Mouse (Mus musculus): ENCODE measurements around the gene Actr1b. TPM values are rescaled to one million over a fixed set of nuclear protein-coding genes. Genes with fewer than 3 reads are reported as not detected.

Actr1b gene
- polyA plus RNA-seq (2015; fragmentation: Nextera tagmentation; extraction: Ambion mirVana), result 34.3 and 37.8 TPM in 2 replicates

DNA sequence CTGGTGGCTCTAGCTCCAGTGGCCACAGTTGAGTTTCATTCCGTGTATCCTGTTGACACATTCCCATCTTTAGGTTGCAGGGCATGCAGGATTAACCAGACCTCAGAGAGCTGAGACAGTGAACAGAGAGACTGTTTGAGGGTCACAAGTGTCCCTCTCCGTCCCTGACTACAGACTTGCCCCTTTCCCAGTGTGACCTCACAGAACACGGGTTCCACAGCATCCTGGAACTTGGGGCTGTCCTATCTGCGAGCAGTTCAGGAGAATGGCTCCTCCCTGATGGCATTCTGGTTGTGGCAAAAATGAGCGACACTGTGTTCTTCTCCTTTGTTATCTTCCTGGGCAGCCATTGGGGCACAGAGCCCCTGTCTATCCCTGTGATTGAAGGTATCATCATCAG, at the start of gene Actr1b:
Actr1b (minus strand) TSS at position 112 of the 400 bp plus-strand sequence.
- H3K36me3 ChIP-seq, result no peaks in the 10 kb centered on the region
- 64% methylated on average over 5 of the region's 5 CpGs for WGBS (ENCODE audit: insufficient replicate concordance)
- H3K27me3 ChIP-seq, result no peaks in the 10 kb centered on the region
- no peaks in the 10 kb centered on the region for H3K9me3 ChIP-seq (replicated peaks)
- ATAC-seq (ENCODE audit: low read depth), result no peak
- no peak within 1 kb of the TSS for H3K27ac ChIP-seq
- no peak within 1 kb of the TSS for H3K4me2 ChIP-seq
- H3K9ac ChIP-seq, result no peak within 1 kb of the TSS
- H3K4me1 ChIP-seq (replicated peaks), result peaks cover 5% of the 10 kb centered on the region
- no peak within 1 kb of the TSS for H3K4me3 ChIP-seq (replicated peaks)
- DNase-seq, result no peak

DNA sequence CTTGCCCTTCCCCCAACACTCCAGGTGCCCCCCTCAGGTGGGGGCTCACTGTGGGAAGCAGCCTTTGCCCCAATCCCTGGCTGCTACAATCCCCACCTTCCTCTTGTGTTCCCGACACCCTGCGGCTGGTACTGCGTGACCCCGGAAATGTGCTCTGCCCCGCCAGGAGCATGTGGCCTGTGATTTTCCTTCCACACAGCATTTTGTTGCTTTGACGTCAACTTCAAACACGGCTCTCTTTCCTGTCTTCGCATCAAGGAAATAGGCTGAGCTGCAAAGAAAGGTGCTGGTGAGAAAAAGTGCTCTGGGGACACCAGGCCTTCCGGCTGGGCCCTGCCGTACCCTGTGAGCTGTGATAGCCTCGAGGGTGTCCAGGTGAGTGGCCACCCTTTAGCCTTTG, 47.3 kb upstream of the Actr1b start, which contains the start of gene Zap70:
Zap70 (plus strand) TSS at position 231 of the 400 bp plus-strand sequence.
- H3K36me3 ChIP-seq, result no peaks in the 10 kb centered on the region
- ATAC-seq (ENCODE audit: low read depth), result no peak
- no peak within 1 kb of the TSS for H3K4me3 ChIP-seq (replicated peaks)
- no peaks in the 10 kb centered on the region for H3K9me3 ChIP-seq (replicated peaks)
- no peak for DNase-seq
- 73% methylated on average over 11 of the region's 11 CpGs for WGBS (ENCODE audit: insufficient replicate concordance)
- H3K9ac ChIP-seq, result no peak within 1 kb of the TSS
- no peaks in the 10 kb centered on the region for H3K27me3 ChIP-seq
- no peak within 1 kb of the TSS for H3K4me2 ChIP-seq
- no peak within 1 kb of the TSS for H3K27ac ChIP-seq
- H3K4me1 ChIP-seq (replicated peaks), result no peaks in the 10 kb centered on the region

DNA sequence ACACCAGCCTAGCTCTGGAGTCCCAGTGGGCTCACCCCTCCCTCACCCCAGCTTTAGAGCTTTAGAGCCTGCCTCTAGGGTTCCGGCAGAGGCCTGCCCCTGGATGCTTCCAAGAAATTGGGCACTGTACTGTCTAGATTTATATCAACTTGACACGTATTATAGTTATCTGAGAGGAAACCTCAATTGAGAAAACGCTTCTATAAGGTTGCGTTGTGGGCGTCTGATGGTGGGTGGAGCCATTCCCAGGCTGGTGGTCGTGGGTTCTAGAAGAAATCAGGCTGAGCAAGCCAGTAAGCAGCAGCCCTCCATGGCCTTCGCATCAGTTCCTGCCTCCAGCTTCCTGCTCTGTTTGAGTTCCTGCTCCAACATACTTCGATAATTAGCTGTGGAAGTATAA, 46.8 kb upstream of the Actr1b start:
- no peak overlapping the region for H3K9ac ChIP-seq
- no peaks in the 10 kb centered on the region for H3K9me3 ChIP-seq (replicated peaks)
- no peaks in the 10 kb centered on the region for H3K27me3 ChIP-seq
- 56% methylated on average over 8 of the region's 8 CpGs for WGBS (ENCODE audit: insufficient replicate concordance)
- no peaks in the 10 kb centered on the region for H3K36me3 ChIP-seq
- DNase-seq, result no peak
- H3K4me3 ChIP-seq (replicated peaks), result no peak overlapping the region
- H3K4me1 ChIP-seq (replicated peaks), result no peaks in the 10 kb centered on the region
- ATAC-seq (ENCODE audit: low read depth), result no peak
- no peak overlapping the region for H3K27ac ChIP-seq
- no peak overlapping the region for H3K4me2 ChIP-seq

DNA sequence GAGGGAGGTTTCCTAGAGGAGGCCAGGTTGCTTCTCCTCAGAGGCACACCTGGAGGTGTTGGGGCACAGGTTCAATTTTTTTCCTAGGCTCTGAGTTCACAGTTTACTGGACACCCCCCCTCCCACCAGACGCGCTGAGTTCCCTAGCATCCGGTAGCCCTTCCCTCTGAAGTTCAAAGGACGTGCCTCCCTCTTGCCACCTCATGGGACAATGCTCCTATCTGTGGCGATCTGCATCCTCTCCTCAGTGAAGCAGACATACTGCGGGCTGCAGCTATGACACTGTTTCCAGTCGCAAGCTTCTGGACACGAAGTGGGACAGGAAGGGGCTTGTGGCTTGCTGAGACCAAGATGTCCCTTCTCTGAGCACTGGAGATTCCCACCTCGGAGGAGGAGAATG, 46.2 kb upstream of the Actr1b start:
- 55% methylated on average over 9 of the region's 9 CpGs for WGBS (ENCODE audit: insufficient replicate concordance)
- H3K9me3 ChIP-seq (replicated peaks), result no peaks in the 10 kb centered on the region
- no peak overlapping the region for H3K4me2 ChIP-seq
- no peak for DNase-seq
- H3K4me3 ChIP-seq (replicated peaks), result no peak overlapping the region
- no peaks in the 10 kb centered on the region for H3K4me1 ChIP-seq (replicated peaks)
- no peak for ATAC-seq (ENCODE audit: low read depth)
- H3K27me3 ChIP-seq, result no peaks in the 10 kb centered on the region
- H3K27ac ChIP-seq, result no peak overlapping the region
- H3K36me3 ChIP-seq, result no peaks in the 10 kb centered on the region
- no peak overlapping the region for H3K9ac ChIP-seq

DNA sequence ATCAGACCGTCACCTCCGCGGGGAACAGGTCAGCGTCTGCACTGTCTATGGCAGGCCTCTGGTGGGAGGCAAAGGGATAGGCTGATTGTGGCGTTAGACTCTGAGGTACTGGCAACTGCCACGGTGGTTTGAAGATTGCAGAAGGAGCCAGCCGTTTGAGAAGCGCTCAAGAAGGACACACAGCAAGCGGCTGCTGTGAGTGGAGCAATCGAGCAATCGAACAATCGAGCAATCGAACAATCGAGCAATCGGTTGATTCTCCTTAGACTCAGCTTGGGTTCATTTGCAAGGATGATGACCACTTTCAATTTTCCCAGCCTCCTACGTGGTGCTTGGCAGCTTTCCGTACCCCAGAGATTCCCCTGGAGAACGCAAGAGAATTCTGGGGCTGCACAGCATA, 44.9 kb upstream of the Actr1b start:
- H3K4me3 ChIP-seq (replicated peaks), result no peak overlapping the region
- no peak overlapping the region for H3K4me2 ChIP-seq
- no peak overlapping the region for H3K9ac ChIP-seq
- no peaks in the 10 kb centered on the region for H3K27me3 ChIP-seq
- WGBS (ENCODE audit: insufficient replicate concordance), result 75% methylated on average over 18 of the region's 18 CpGs
- H3K4me1 ChIP-seq (replicated peaks), result no peaks in the 10 kb centered on the region
- no peak for DNase-seq
- ATAC-seq (ENCODE audit: low read depth), result no peak
- H3K27ac ChIP-seq, result no peak overlapping the region
- H3K9me3 ChIP-seq (replicated peaks), result no peaks in the 10 kb centered on the region
- no peaks in the 10 kb centered on the region for H3K36me3 ChIP-seq

DNA sequence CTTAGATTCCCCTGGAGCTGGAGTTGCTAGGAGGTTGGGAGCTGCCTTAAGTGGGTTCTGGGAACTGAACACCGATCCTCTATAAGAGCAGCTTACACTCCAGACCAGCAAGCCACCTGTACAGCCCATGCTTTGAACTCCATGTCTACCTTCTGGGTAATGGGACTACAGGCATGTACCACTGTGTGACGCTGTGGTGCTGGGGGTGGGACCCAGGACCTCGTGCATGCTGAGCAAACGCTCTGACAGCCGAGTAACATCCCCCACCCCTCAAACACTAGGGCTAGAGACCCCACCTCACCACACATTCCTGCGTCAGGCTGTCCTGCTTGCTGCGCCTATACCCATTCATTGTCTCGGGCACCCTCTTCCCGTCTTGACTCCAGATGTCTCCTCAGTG, 44.3 kb upstream of the Actr1b start:
- Histone ChIP-seq H3K27ac (no peak overlapping the region), H3K9me3 (replicated peaks) (no peaks in the 10 kb centered on the region), H3K9ac (no peak overlapping the region), H3K4me2 (no peak overlapping the region), H3K36me3 (no peaks in the 10 kb centered on the region), H3K4me1 (replicated peaks) (no peaks in the 10 kb centered on the region), H3K4me3 (replicated peaks) (no peak overlapping the region), H3K27me3 (no peaks in the 10 kb centered on the region)
- ATAC-seq (ENCODE audit: low read depth) (no peak), DNase-seq (no peak)
- 71% methylated on average over 9 of the region's 9 CpGs for WGBS (ENCODE audit: insufficient replicate concordance)

DNA sequence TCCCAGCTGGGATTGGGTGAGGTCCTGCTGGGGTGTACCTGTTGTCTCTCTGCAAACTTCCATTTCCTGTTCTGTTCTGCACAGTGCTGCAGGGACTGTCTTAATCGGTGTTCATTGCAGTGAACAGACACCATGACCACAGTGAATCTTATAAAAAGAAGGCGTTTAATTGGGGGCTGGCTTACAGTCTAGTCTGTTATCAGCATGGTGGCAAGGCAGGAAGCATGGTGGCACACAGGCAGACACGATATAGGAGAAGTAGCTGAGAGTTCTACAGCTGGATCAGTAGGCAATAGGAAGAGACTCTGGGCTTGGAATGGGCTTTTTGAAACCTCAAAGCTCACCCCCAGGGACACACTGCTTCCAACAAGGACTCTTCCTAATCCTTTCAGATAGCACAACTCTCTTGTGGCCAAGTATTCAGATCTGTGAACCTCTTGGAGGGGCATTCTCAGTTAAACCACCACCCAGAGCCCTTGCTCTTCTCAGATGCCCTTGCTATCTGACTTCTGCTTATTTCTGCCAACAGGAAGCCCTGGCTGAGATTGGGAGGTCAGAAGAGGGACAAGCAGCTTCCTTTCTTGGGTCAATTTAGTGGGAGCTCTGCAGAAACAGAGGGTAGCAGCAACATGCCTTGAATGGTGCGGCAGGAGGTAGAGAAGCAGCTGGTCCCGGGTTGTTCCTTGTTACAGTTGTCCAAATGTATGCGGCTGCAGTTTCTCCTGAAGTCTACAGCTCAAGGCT, 39.9 kb upstream of the Actr1b start:
- DNase-seq (no peak), ATAC-seq (ENCODE audit: low read depth) (no peak)
- Histone ChIP-seq H3K27me3 (no peaks in the 10 kb centered on the region), H3K9ac (no peak overlapping the region), H3K27ac (no peak overlapping the region), H3K9me3 (replicated peaks) (no peaks in the 10 kb centered on the region), H3K4me3 (replicated peaks) (no peak overlapping the region), H3K4me1 (replicated peaks) (no peaks in the 10 kb centered on the region), H3K4me2 (no peak overlapping the region), H3K36me3 (no peaks in the 10 kb centered on the region)
- WGBS (ENCODE audit: insufficient replicate concordance), result 31% methylated on average over 6 of the region's 6 CpGs

DNA sequence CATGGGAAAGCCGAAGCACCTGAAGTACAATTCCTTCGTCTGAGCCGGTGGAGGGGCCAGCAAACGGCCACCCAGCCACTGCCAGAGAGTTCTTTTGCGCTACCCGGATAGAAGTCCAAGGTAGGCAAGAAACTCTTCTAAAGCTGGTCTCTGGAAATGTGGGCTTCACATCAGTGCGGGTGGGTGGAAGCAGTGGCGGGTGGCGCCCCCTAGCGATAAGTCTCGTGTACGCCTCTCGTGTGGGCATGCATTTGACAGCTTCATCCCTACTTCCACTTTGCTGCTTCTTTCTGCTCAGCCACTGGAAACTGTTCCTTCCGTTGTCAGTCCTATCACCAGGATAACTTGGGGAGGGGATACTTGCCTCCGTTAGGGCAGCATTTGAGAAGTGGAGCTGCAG, 32.2 kb upstream of the Actr1b start:
- 40% methylated on average over 15 of the region's 15 CpGs for WGBS (ENCODE audit: insufficient replicate concordance)
- no peak overlapping the region for H3K4me3 ChIP-seq (replicated peaks)
- peak; percentile 26 for DNase-seq
- no peak overlapping the region for H3K27ac ChIP-seq
- no peaks in the 10 kb centered on the region for H3K9me3 ChIP-seq (replicated peaks)
- no peaks in the 10 kb centered on the region for H3K36me3 ChIP-seq
- ATAC-seq (ENCODE audit: low read depth), result no peak
- peaks cover 7% of the 10 kb centered on the region; the same call in 1 of the 2 replicates for H3K27me3 ChIP-seq
- no peaks in the 10 kb centered on the region for H3K4me1 ChIP-seq (replicated peaks)
- H3K9ac ChIP-seq, result no peak overlapping the region
- H3K4me2 ChIP-seq, result no peak overlapping the region

DNA sequence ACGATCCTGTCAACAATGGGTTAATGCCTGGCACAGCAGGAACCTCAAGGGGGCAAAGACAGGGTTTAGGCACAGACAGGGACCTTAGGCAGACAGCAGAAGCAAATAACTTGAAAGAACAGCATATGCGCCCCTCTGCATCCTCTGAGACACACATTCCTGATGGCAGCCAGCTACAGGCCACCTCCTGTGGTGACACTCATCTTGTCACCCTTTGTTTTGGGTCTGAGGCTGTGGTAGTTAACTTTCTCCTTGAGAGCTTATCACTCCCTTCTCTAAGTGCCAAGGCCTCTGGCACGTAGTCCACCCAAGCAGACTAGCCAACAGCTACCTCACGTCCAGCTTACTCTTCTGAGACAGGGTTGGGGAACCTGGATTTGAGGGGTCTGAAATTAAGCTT, 31.4 kb upstream of the Actr1b start:
- no peaks in the 10 kb centered on the region for H3K36me3 ChIP-seq
- DNase-seq, result no peak
- H3K4me2 ChIP-seq, result no peak overlapping the region
- no peak overlapping the region for H3K9ac ChIP-seq
- no peak overlapping the region for H3K4me3 ChIP-seq (replicated peaks)
- H3K9me3 ChIP-seq (replicated peaks), result no peaks in the 10 kb centered on the region
- WGBS (ENCODE audit: insufficient replicate concordance), result 46% methylated on average over 4 of the region's 4 CpGs
- no peak overlapping the region for H3K27ac ChIP-seq
- ATAC-seq (ENCODE audit: low read depth), result no peak
- H3K27me3 ChIP-seq, result peaks cover 7% of the 10 kb centered on the region; the same call in 1 of the 2 replicates
- no peaks in the 10 kb centered on the region for H3K4me1 ChIP-seq (replicated peaks)

DNA sequence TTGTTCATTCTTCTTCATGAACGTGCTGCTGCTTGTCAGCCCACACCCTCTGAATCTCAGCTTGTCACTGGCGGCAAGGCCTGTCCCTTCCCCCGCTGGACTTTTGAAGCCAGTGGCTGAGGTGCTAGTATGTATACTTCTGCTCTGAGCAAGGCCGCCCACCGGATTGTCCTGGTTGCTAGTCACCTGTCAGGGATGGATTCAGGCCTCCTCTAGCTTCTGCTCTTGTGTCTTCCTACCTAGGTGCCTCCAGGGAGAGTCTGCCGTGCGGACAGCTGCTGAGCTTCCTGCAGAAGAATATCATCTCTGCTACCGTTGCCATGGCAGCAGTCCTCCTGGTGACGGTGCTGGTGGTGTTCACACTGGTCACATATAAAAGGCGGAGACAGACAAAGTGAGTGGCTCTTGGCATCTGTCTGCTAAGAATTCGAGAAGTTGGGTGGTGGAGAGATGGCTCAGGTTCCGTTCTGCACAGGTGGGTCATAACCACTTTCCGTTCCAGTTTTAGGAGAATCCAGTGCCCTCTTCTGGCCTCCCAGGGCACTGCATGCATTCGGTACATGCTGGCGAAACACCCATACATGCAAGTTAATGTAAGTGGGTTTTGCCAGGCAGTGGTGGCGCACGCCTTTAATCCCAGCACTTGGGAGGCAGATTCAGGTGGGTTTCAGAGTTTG, 30.2 kb upstream of the Actr1b start:
- WGBS (ENCODE audit: insufficient replicate concordance), result 27% methylated on average over 17 of the region's 17 CpGs
- no peak for ATAC-seq (ENCODE audit: low read depth)
- no peak overlapping the region for H3K4me3 ChIP-seq (replicated peaks)

DNA sequence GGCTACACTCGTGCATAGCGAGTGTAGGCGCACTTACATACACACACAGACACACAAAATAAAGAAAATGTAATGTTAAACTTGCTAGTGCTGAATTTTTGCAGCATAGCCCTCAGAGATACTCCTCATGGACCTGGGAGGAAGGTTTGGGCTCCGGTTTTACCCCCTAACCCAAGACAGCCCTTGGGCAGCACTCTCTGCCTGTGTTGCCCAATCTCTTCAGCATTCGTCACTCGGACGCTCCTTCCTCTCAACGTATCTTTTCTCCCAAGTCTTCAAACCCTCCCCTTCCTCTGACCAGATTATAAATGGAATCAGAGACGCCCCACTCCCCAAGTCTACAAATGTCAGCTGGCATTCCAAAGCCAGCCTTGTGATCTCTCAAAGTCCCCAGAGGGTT, 28.8 kb upstream of the Actr1b start:
- Histone ChIP-seq H3K4me2 (no peak overlapping the region), H3K9ac (no peak overlapping the region), H3K4me3 (replicated peaks) (no peak overlapping the region), H3K27me3 (peaks cover 11% of the 10 kb centered on the region; the same call in 1 of the 2 replicates), H3K9me3 (replicated peaks) (no peaks in the 10 kb centered on the region), H3K27ac (no peak overlapping the region), H3K36me3 (no peaks in the 10 kb centered on the region), H3K4me1 (replicated peaks) (no peaks in the 10 kb centered on the region)
- no peak for DNase-seq
- no peak for ATAC-seq (ENCODE audit: low read depth)
- WGBS (ENCODE audit: insufficient replicate concordance), result 47% methylated on average over 9 of the region's 9 CpGs

More for the DNA sequence above, 30.2 kb upstream of the Actr1b start:
- Histone ChIP-seq H3K9ac (no peak overlapping the region), H3K27ac (no peak overlapping the region), H3K4me2 (no peak overlapping the region), H3K4me1 (replicated peaks) (no peaks in the 10 kb centered on the region), H3K9me3 (replicated peaks) (no peaks in the 10 kb centered on the region), H3K36me3 (no peaks in the 10 kb centered on the region), H3K27me3 (peaks cover 11% of the 10 kb centered on the region; the same call in 1 of the 2 replicates)
- DNase-seq, result peak; percentile 27
